Mouse (Mus musculus): ENCODE measurements around the gene Gm10840. TPM values are rescaled to one million over a fixed set of nuclear protein-coding genes. Genes with fewer than 3 reads are reported as not detected.

Gene Gm10840
- polyA plus RNA-seq, 1 experiment from 2014 or later, result 0.82 TPM

DNA sequence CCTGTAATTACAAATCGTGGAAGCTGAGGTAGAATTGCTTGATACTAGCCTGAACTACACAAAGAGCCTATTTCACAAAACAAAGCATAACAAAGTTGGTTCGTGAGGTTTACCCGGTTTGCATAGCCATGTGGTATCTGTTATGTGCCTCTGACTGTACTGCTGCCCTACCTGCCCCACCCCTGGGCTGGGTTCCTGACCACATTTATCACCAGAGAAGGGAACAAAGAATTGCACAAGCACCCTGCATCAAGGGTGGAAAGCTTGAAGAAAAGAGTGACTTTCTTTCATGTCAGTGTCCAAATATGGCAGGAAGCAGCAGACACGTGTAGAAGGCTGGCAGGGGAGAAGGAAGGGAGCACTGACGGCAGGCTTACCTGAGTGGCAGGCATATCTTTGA lies 6.8 kb downstream of the Gm10840 start:
- Histone ChIP-seq H3K4me3 (no peak overlapping the region), H3K27ac (no peak overlapping the region), H3K36me3 (replicated peaks) (peaks cover 82% of the 10 kb centered on the region), H3K9me3 (no peaks in the 10 kb centered on the region), H3K27me3 (ENCODE audit: poor library complexity, severe bottlenecking) (no peaks in the 10 kb centered on the region), H3K4me1 (no peaks in the 10 kb centered on the region; the same call in 1 of the 2 replicates)
- DNase-seq (ENCODE audit: extremely low spot score, low spot score), result no peak
- 86% methylated on average over 5 of the region's 5 CpGs for WGBS

DNA sequence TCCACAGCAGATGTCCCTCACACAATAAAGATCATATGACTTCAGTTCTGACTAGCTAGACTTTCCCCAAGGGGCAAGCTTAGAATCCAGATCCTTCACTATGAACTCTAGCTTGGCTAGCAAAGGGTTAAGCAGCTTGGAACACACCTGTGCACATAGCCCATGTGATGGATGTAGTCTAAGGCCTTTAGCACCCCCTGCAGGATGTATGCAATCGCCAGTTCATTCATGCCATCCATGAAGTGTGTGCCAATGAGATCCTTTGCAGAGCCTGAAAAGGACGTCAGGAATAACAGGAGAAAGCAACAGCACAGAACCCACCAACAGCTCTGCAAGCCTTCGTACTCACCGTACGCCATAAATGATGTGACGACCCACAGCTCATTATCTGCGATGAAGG lies 10.2 kb downstream of the Gm10840 start:
- H3K4me1 ChIP-seq, result no peaks in the 10 kb centered on the region
- WGBS, result 78% methylated on average over 7 of the region's 7 CpGs
- no peaks in the 10 kb centered on the region for H3K9me3 ChIP-seq
- no peaks in the 10 kb centered on the region for H3K27me3 ChIP-seq (ENCODE audit: poor library complexity, severe bottlenecking)
- no peak overlapping the region for H3K27ac ChIP-seq
- no peak overlapping the region for H3K4me3 ChIP-seq
- H3K36me3 ChIP-seq (replicated peaks), result peaks cover 62% of the 10 kb centered on the region
- no peak for DNase-seq (ENCODE audit: extremely low spot score, low spot score)

DNA sequence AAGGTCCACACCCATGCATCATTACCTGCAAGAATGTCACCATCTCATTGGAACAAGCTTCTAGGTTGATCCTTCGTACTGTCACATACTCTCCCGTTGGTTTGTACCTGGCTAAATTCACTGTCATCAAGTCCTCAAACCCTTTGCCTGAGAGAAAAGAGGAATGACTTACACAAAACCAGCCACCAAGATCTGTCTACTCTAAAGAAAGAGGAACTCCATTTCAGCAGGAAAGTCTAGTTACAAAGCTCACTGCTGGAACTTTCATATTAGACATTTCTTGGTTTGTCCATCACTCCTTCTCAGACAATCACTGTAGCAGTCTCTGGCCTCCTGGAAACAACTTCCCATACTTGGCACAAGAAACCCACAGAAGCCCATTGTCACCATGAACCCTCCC lies 12.6 kb downstream of the Gm10840 start:
- H3K27ac ChIP-seq, result no peak overlapping the region
- no peak for DNase-seq (ENCODE audit: extremely low spot score, low spot score)
- H3K27me3 ChIP-seq (ENCODE audit: poor library complexity, severe bottlenecking), result no peaks in the 10 kb centered on the region
- H3K9me3 ChIP-seq, result no peaks in the 10 kb centered on the region
- no peaks in the 10 kb centered on the region for H3K4me1 ChIP-seq
- no peak overlapping the region for H3K4me3 ChIP-seq
- peaks cover 37% of the 10 kb centered on the region for H3K36me3 ChIP-seq (replicated peaks)
- 96% methylated on average over 2 of the region's 2 CpGs for WGBS

DNA sequence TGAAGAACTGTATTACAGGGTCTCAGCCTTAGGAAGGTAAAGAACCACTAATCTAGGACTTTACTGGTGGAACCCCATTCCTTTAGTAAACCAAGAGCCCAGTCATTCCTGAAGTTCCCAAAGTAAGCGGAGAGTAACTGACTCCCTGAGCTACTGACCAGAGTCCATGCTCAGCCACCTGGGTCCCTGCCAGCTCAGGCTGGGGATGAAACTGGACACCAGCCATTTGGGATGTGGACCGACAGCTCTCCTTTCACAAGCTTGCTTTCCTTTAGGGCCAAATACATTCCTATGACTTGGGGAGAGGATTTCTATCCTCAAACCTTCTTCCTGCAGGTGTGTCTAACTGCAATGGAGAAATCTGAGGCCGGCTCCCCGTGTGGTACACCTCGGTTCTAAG lies 13.7 kb downstream of the Gm10840 start:
- H3K4me1 ChIP-seq, result no peaks in the 10 kb centered on the region
- no peak overlapping the region for H3K4me3 ChIP-seq
- 88% methylated on average over 5 of the region's 5 CpGs for WGBS
- peaks cover 33% of the 10 kb centered on the region for H3K36me3 ChIP-seq (replicated peaks)
- H3K27ac ChIP-seq, result no peak overlapping the region
- H3K27me3 ChIP-seq (ENCODE audit: poor library complexity, severe bottlenecking), result no peaks in the 10 kb centered on the region
- no peaks in the 10 kb centered on the region for H3K9me3 ChIP-seq
- DNase-seq (ENCODE audit: extremely low spot score, low spot score), result no peak

DNA sequence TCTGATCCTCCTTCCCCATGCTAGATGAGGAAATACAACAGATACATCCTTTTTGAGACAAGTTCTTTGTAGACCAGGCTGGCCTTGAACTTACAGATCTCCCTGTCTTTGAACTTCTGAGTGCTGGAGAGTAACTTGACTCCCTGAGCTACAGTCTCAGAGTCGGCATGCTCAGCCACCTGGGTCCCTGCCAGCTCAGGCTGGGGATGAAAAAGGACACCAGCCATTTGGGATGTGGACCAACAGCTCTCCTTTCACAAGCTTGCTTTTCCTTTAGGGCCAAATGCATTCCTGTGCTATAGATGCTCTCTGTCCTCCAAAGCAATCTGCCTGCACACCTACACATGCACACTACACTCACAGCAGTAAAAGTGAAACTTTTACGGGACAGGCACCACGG lies 14.4 kb downstream of the Gm10840 start:
- Histone ChIP-seq H3K27ac (no peak overlapping the region), H3K36me3 (replicated peaks) (peaks cover 29% of the 10 kb centered on the region), H3K27me3 (ENCODE audit: poor library complexity, severe bottlenecking) (no peaks in the 10 kb centered on the region), H3K9me3 (no peaks in the 10 kb centered on the region), H3K4me3 (no peak overlapping the region), H3K4me1 (0 out of 2 replicates have a peak, but pooled peaks cover 4% of the 10 kb centered on the region)
- 78% methylated on average over 3 of the region's 3 CpGs for WGBS
- no peak for DNase-seq (ENCODE audit: extremely low spot score, low spot score)

DNA sequence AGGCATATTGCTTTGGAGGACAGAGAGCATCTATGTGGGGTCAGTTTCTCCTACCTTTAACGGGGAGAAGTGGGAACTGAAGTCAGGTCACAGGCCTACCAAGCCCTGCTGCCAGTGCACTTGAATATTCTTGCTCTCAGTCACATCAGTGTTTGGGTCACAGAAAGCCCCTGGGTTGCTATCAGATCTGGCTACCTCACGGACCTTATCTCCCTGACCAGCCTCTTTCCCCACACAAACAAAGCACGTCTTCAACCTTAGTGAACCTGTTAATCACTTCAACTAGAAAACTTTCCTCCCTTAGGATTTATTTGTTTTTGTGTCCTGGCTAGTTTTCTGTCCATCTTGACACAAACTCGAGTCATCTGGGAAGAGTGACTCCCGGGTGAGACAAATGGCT lies 15.7 kb downstream of the Gm10840 start:
- Histone ChIP-seq H3K27ac (no peak overlapping the region), H3K27me3 (ENCODE audit: poor library complexity, severe bottlenecking) (no peaks in the 10 kb centered on the region), H3K36me3 (replicated peaks) (peaks cover 23% of the 10 kb centered on the region), H3K4me3 (no peak overlapping the region), H3K9me3 (no peaks in the 10 kb centered on the region), H3K4me1 (0 out of 2 replicates have a peak, but pooled peaks cover 4% of the 10 kb centered on the region)
- 87% methylated on average over 5 of the region's 5 CpGs for WGBS
- no peak for DNase-seq (ENCODE audit: extremely low spot score, low spot score)

DNA sequence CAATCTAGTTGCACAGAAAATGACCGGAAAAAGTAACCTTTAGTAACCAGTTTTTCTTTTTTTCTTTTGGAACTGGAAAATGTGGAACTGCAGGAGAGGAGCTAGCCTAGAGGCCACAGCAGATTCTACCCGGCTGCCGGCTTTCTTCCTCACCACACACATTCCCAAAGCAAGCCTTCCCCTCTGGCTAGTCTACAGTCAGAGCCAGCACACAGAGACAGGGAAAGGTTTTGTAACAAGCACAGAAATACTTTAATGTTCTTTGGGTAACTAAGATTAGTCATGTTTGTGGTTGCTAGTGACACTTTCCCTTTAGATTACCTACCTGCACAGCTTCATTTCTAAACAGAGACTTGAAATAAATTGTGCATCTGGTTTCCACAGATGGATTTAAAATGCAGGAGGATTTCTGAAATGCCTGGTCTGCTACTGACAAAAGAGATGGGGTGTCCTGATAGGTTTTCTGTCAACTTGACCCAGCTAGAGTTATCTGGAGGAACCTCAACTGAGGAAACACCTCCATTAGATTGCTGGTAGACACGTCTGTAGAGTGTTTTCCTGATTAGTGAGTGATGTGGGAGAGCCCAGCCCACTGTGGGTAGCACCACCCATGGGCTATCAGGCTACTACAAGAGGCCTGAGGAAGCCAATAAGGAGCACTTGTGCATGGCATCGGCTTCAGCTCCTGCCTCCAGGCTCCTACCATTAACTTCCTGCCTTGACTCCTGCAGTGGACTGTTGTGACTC lies 17.6 kb downstream of the Gm10840 start:
- Histone ChIP-seq H3K9me3 (no peaks in the 10 kb centered on the region), H3K36me3 (replicated peaks) (peaks cover 20% of the 10 kb centered on the region), H3K4me3 (no peak overlapping the region), H3K27ac (no peak overlapping the region), H3K27me3 (ENCODE audit: poor library complexity, severe bottlenecking) (no peaks in the 10 kb centered on the region), H3K4me1 (0 out of 2 replicates have a peak, but pooled peaks cover 4% of the 10 kb centered on the region)
- WGBS, result 82% methylated on average over 5 of the region's 5 CpGs
- no peak for DNase-seq (ENCODE audit: extremely low spot score, low spot score)

DNA sequence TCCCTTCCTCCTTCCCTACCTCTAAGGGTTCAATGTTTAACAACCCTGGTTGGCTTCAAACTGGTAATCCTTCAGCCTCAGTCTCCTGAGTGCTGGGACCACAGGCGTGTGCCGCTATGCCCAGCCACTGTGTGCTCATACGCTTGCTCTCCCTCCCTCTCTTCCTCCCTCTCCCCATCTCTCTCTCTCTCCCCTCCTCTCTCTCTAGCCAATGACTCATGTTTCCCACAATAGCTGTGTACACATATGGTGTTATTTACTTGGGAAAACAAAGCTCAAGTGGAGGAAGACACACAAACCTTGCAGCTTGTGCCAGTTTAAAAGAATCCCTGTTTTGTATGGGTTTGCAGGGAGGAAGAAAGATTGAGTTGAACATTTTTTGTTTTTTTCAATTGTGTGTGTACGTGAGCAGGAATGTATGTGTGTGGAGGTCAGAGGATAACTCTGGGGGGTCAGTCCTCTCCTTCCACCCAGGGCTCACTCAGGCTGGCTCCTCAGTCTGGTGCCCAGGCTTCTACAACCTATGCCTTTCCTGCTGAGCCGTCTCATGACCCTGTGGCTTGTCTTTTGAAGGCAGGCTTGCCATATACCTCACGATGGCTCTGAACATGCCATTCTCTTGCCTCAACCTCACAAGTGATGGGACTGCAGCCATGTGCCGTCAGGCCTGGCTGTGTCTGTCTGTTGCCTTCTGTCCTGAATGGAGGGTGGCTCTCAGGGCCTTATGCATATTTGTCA lies 19.2 kb downstream of the Gm10840 start:
- H3K4me1 ChIP-seq, result 0 out of 2 replicates have a peak, but pooled peaks cover 4% of the 10 kb centered on the region
- peaks cover 25% of the 10 kb centered on the region for H3K36me3 ChIP-seq (replicated peaks)
- WGBS, result 63% methylated on average over 7 of the region's 7 CpGs
- DNase-seq (ENCODE audit: extremely low spot score, low spot score), result no peak
- no peak overlapping the region for H3K27ac ChIP-seq
- no peak overlapping the region for H3K4me3 ChIP-seq
- no peaks in the 10 kb centered on the region for H3K9me3 ChIP-seq
- H3K27me3 ChIP-seq (ENCODE audit: poor library complexity, severe bottlenecking), result no peaks in the 10 kb centered on the region

DNA sequence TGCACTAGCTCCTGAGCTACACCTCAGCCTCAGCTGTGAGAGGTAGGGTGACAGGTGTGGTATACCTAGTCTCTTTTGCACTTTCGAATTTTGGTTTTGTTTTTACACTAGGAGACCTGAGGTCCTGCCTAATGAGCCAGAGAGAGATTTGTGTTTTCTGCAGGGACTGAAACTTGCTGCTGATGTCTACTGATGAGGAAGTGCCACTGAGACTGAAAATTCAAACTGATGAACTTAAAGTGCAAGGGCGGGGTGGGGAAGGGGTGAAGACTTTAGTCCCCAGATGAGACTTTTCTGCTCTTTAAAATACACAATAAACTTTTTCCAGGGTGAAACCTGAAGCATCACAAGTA lies 19.8 kb downstream of the Gm10840 start:
- DNase-seq (ENCODE audit: extremely low spot score, low spot score), result no peak
- Histone ChIP-seq H3K27me3 (ENCODE audit: poor library complexity, severe bottlenecking) (no peaks in the 10 kb centered on the region), H3K36me3 (replicated peaks) (peaks cover 29% of the 10 kb centered on the region), H3K27ac (no peak overlapping the region), H3K4me1 (0 out of 2 replicates have a peak, but pooled peaks cover 4% of the 10 kb centered on the region), H3K9me3 (no peaks in the 10 kb centered on the region), H3K4me3 (no peak overlapping the region)
- 86% methylated on average over 2 of the region's 2 CpGs for WGBS

DNA sequence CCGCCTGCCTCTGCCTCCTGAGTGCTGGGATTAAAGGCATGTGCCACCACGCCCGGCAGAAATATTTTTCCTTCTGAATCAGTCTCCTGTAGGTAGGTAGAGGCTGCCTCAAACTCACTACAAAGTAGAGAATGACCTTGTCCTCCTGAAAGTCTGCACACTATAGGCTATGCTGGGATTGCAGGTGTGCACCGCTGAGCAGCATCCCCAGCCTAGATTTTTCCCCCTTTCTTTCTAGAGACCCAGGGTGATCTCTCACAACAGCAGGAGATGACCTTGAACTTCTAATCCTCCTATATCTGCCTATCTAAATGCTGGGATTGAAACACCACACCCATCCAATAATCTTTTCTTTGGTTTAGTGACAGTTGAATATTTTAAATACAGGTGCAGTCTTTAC lies 26.7 kb downstream of the Gm10840 start:
- DNase-seq (ENCODE audit: extremely low spot score, low spot score), result no peak
- Histone ChIP-seq H3K36me3 (replicated peaks) (peaks cover 25% of the 10 kb centered on the region), H3K9me3 (no peaks in the 10 kb centered on the region), H3K27me3 (ENCODE audit: poor library complexity, severe bottlenecking) (no peaks in the 10 kb centered on the region), H3K4me3 (no peak overlapping the region), H3K4me1 (peaks cover 5% of the 10 kb centered on the region), H3K27ac (no peak overlapping the region)
- 92% methylated on average over 4 of the region's 4 CpGs for WGBS

DNA sequence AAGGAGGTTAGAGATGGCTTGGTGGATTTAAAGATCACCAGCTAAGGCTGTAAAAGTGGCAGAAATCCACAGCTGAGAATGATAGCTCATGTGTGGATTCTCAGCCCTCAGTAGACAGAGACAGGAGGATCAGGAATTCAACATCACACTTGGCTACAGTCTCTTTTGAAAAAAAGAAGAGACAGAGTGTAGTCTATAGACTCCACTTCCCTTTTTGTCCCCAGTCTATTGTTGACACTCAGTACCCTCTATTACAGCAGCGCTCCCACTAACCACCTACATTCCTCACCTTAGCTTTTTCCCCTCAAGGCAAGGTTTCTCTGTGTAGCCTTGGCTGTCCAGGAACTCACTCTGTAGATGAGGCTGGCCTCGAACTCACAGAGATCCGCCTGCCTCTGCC lies 31.1 kb downstream of the Gm10840 start:
- WGBS, result 95% methylated on average over 3 of the region's 3 CpGs

DNA sequence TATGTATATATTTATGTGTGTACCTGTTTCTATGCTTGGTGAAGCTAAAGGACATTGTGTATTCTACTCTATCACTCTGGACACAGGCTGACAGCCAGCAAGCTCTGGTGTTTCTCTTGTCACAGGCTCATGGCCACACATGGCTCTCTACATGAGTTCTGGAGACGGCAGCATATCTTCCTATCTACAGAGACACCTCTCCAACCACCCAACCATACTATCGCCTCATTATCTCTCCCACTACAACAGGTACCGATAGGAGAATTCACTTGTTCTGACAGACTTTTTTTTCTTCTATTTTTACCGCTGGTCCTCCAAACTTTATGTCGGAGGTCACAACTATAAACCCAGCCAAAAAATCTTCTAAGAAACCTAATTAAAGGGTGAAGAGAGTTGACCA lies 31.6 kb downstream of the Gm10840 start:
- Histone ChIP-seq H3K9me3 (no peaks in the 10 kb centered on the region), H3K4me3 (peak overlapping the region; percentile 68), H3K36me3 (replicated peaks) (peaks cover 12% of the 10 kb centered on the region), H3K27me3 (ENCODE audit: poor library complexity, severe bottlenecking) (no peaks in the 10 kb centered on the region), H3K27ac (no peak overlapping the region), H3K4me1 (peaks cover 21% of the 10 kb centered on the region)
- 91% methylated on average over 5 of the region's 5 CpGs for WGBS
- DNase-seq (ENCODE audit: extremely low spot score, low spot score), result no peak

More for the DNA sequence above, 31.1 kb downstream of the Gm10840 start:
- H3K9me3 ChIP-seq, result no peaks in the 10 kb centered on the region
- no peak overlapping the region; the same call in 1 of the 2 replicates for H3K4me3 ChIP-seq
- no peaks in the 10 kb centered on the region for H3K27me3 ChIP-seq (ENCODE audit: poor library complexity, severe bottlenecking)
- peaks cover 21% of the 10 kb centered on the region for H3K4me1 ChIP-seq
- no peak overlapping the region for H3K27ac ChIP-seq
- DNase-seq (ENCODE audit: extremely low spot score, low spot score), result no peak
- H3K36me3 ChIP-seq (replicated peaks), result peaks cover 8% of the 10 kb centered on the region

DNA sequence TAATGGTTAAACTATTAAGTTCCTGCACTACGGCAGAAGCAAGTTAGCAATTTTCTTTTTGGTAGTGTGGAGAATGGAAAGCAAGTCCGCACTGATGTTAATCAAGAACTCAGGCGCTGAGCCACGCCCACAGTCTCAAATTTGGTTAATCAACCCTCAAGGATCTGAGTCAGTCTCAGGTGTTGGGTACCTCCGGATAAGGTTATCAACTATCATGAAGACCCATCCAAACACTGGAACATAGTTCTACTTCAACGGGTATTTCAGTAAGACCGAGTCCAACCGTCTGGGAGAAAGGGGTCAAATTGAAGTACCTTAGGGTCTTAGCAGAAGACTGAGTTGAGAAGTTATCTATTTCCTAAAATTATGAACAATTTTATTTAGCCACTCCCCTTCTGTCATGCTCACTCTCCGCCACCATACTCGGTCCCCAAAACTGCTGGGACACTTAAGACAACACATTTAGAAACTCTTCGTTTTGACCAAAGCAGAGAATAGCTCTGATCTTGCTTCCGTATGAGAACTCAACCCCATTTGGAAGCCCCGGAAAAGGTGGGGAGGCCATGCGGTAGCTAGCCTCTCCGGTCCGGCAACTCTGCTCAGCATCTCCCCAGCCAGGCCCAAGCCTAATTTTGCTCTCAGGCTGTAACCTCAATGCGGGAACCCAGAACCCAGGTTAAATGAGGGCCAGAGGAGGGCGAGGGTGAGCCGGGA lies 32.2 kb downstream of the Gm10840 start:
- WGBS, result 12% methylated on average over 19 of the region's 19 CpGs
- Histone ChIP-seq H3K9me3 (no peaks in the 10 kb centered on the region), H3K4me3 (peak overlapping the region; percentile 68), H3K27ac (peak overlapping the region; percentile 88), H3K27me3 (ENCODE audit: poor library complexity, severe bottlenecking) (no peaks in the 10 kb centered on the region), H3K36me3 (replicated peaks) (peaks cover 17% of the 10 kb centered on the region), H3K4me1 (peaks cover 21% of the 10 kb centered on the region)
- DNase-seq (ENCODE audit: extremely low spot score, low spot score), result no peak

All from forebrain, embryonic 10.5 days (tissue).